Comparison of ENCODE assay signal across 8 mouse cellular contexts in the genomic region with DNA sequence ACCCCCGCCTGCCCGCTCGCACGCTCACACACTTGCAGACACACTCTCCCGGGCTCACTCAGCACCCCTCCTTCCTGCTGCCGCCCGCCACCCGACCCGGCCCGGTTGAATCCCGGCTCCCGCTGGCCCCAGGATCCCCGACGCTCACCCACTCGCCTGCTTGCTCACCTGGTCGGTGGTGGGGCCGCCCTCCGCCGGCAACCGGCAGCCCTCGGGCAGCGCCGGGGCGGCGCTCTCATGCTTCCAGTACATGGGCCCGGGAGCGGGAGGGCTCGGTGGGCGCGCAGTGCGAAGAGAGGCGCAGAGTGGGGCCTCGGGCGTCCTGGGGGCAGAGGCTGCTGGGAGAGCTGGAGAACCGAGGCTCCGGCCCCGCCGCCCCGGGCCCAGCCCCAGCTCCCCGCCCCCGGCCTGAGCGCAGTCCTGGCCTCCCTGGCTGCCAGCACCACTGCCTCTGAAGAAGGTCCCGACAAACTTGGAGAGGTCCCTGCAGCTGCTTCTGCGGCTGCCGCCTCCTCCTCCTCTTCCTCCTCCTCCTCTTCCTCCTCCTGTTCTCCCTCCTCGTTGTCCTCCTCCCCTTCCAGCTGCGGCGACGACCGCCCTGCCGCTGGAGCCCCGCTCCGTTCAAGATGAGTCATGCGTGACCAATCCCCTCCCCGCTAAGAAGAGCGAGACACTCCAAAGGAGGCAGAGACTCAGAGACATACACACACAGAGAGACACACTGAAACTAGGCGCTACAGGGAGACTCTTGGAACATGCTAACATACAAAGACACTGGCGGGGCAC. TPM values are rescaled to one million over a fixed set of nuclear protein-coding genes. Genes with fewer than 3 reads are reported as not detected.
A peak's percentile ranks its signal among the peaks of the same experiment; 100 is the strongest.
DNase-seq lines count a peak whose midpoint lies in the region; ATAC-seq and TF ChIP-seq lines count a peak whose summit lies in the region.

A gene (minus strand): TSS at position 453 of the 786 bp plus-strand sequence.

- H3K4me1 ChIP-seq in kidney, embryonic 16.5 days (ENCODE audit: insufficient read depth, low read length): peaks cover 40% of the 10 kb centered on the region
- no peaks in the 10 kb centered on the region for H3K4me1 ChIP-seq in bone marrow macrophage, adult 2 months (ENCODE audit: control insufficient read depth, insufficient read depth, low read length)
- H3K4me1 ChIP-seq in heart, embryonic 14.5 days (ENCODE audit: control insufficient read depth in 2 of 2, insufficient read depth in 2 of 2, low read length in 2 of 2): peaks cover 14 to 38% of the 10 kb centered on the region in 2 experiments
- peaks cover 15% of the 10 kb centered on the region; the same call in 1 of the 2 replicates for H3K4me1 ChIP-seq in neural tube, embryonic 11.5 days (ENCODE audit: control insufficient read depth, insufficient read depth, low read length)

- H3K9ac ChIP-seq in kidney, embryonic 16.5 days (replicated peaks; ENCODE audit: low read length): peak within 1 kb of the TSS; percentile 63
- H3K9ac ChIP-seq in heart, embryonic 14.5 days (ENCODE audit: low read length): peak within 1 kb of the TSS; percentile 51
- peak within 1 kb of the TSS; percentile 22 for H3K9ac ChIP-seq in neural tube, embryonic 11.5 days (ENCODE audit: low read length)

- DNase-seq in kidney, adult 11 months: no peak
- no peak for DNase-seq in left cerebral cortex, postnatal 36 days (ENCODE audit: low spot score in 2 of 2)
- DNase-seq in neural tube, embryonic 11.5 days (ENCODE audit: low spot score): peak; percentile 40
- no peak for DNase-seq in right cerebral cortex, postnatal 36 days (ENCODE audit: low spot score in 2 of 2)
- no peak for DNase-seq in right cerebral cortex, postnatal 25 days

- WGBS in kidney, embryonic 16.5 days: 1% methylated on average over 57 of the region's 58 CpGs
- WGBS in heart, embryonic 14.5 days: 1% methylated on average over 57 of the region's 58 CpGs
- under 1% methylated on average over 51 of the region's 58 CpGs for WGBS in neural tube, embryonic 11.5 days

- TF ChIP-seq CTCF in bone marrow macrophage, adult 2 months (IDR thresholded peaks at IDR 0.05; ENCODE audit: low read depth, low read length): no peak

- no peaks in the 10 kb centered on the region for H3K36me3 ChIP-seq in kidney, embryonic 16.5 days (ENCODE audit: insufficient read depth, low read length)
- no peaks in the 10 kb centered on the region for H3K36me3 ChIP-seq in heart, embryonic 14.5 days (ENCODE audit: control insufficient read depth, insufficient read depth, low read length)
- no peaks in the 10 kb centered on the region for H3K36me3 ChIP-seq in neural tube, embryonic 11.5 days (ENCODE audit: control insufficient read depth, insufficient read depth, low read length)

- H3K4me3 ChIP-seq in kidney, embryonic 16.5 days (ENCODE audit: low read length): peak within 1 kb of the TSS; percentile 54
- peak within 1 kb of the TSS; percentile 32 for H3K4me3 ChIP-seq in bone marrow macrophage, adult 2 months (ENCODE audit: insufficient read depth, low read length)
- H3K4me3 ChIP-seq in heart, embryonic 14.5 days (ENCODE audit: control insufficient read depth in 1 of 2, insufficient read depth in 1 of 2, low read depth in 1 of 2, low read length in 2 of 2): peak within 1 kb of the TSS; percentile 50
- H3K4me3 ChIP-seq in neural tube, embryonic 11.5 days (ENCODE audit: low read depth, low read length): peak within 1 kb of the TSS; percentile 30

- H3K27me3 ChIP-seq in kidney, embryonic 16.5 days (ENCODE audit: insufficient read depth, low read length): peaks cover 95% of the 10 kb centered on the region
- peaks cover 95% of the 10 kb centered on the region for H3K27me3 ChIP-seq in heart, embryonic 14.5 days (ENCODE audit: control insufficient read depth, insufficient read depth, low read length)
- peaks cover 95% of the 10 kb centered on the region for H3K27me3 ChIP-seq in neural tube, embryonic 11.5 days (ENCODE audit: control insufficient read depth, insufficient read depth, low read length)

- H3K27ac ChIP-seq in kidney, embryonic 16.5 days (ENCODE audit: low read length): no peak within 1 kb of the TSS
- no peak within 1 kb of the TSS for H3K27ac ChIP-seq in bone marrow macrophage, adult 2 months (ENCODE audit: insufficient read depth, low read depth, low read length)
- no peak within 1 kb of the TSS for H3K27ac ChIP-seq in heart, embryonic 14.5 days (replicated peaks in 1 of 2; ENCODE audit: control insufficient read depth in 1 of 2, insufficient read depth in 1 of 2, low read depth in 2 of 2, low read length in 2 of 2)
- no peak within 1 kb of the TSS for H3K27ac ChIP-seq in neural tube, embryonic 11.5 days (ENCODE audit: low read depth, low read length)

- TF ChIP-seq POLR2A in bone marrow macrophage, adult 2 months (IDR thresholded peaks at IDR 0.05; ENCODE audit: borderline replicate concordance, low read depth, low read length): no peak

- intact Hi-C loops in left cerebral cortex, postnatal 36 days (cut with DNase I): no loop called here

- peak; percentile 29; the same call in 1 of the 2 replicates for ATAC-seq in kidney, embryonic 16.5 days (ENCODE audit: low FRiP score, low TSS enrichment)
- ATAC-seq in heart, embryonic 14.5 days (ENCODE audit: insufficient number of reproducible peaks, insufficient read depth, low FRiP score, low read depth): peak; percentile 29; the same call in 1 of the 2 replicates
- ATAC-seq in neural tube, embryonic 11.5 days (ENCODE audit: insufficient read depth, low FRiP score, low TSS enrichment): peak; percentile 43; the same call in 1 of the 2 replicates

- H3K9me3 ChIP-seq in kidney, embryonic 16.5 days (ENCODE audit: low read length): no peaks in the 10 kb centered on the region
- H3K9me3 ChIP-seq in heart, embryonic 14.5 days (ENCODE audit: control insufficient read depth, low read length): no peaks in the 10 kb centered on the region
- no peaks in the 10 kb centered on the region for H3K9me3 ChIP-seq in neural tube, embryonic 11.5 days (ENCODE audit: control insufficient read depth, low read length)

- peak within 1 kb of the TSS; percentile 86 for H3K4me2 ChIP-seq in kidney, embryonic 16.5 days (replicated peaks; ENCODE audit: low read depth, low read length)
- H3K4me2 ChIP-seq in heart, embryonic 14.5 days (ENCODE audit: low read length): peak within 1 kb of the TSS; percentile 80
- H3K4me2 ChIP-seq in neural tube, embryonic 11.5 days (ENCODE audit: low read depth): peak within 1 kb of the TSS; percentile 49

RNA-seq across cellular contexts. Expression of the gene that starts here (rescaled TPM):
- 2.9 and 3.2 TPM in 2 replicates for polyA plus RNA-seq in kidney, embryonic 16.5 days (2015; fragmentation: Nextera tagmentation; extraction: Ambion mirVana)
- polyA plus RNA-seq in bone marrow macrophage, adult 2 months (2012; ENCODE audit: insufficient read depth, insufficient read length, missing spikeins): not detected in 2 replicates
- polyA plus RNA-seq in heart, embryonic 14.5 days (2014; fragmentation: Nextera tagmentation; extraction: Ambion mirVana): 1.5 and 1.6 TPM in 2 replicates
- total RNA-seq in left cerebral cortex, postnatal 36 days (2021): 10 to 100 TPM; 15.9 to 19.0 TPM
- polyA plus RNA-seq in neural tube, embryonic 11.5 days (2014; fragmentation: Nextera tagmentation; extraction: Ambion mirVana): 0.72 and 1.5 TPM in 2 replicates
